Mouse (Mus musculus): Measurements from ENCODE around the gene Acap1.

DNA sequence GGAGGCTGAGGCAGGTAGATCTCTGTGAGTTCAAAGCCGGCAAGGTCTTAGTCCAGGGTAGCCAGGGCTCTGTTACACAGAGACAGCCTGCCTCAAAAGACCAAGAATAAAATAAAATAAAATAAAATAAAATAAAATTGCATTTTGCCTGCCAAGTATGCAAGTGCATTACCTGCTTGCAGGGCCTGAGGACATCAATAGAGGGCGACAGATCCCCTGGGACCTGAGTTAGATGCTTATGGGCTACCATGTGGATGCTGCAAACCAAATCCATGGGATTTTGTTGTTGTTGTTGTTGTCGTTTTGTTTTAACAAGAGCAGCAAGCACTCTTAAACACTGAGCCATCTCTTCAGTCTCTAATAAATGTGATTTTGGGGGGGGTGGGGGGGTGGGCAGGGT lies 36.9 kb upstream of the Acap1 start:
- TF ChIP-seq POLR2A (IDR thresholded peaks at IDR 0.05; ENCODE audit: insufficient read depth, low read length), result no peak
- no peak for TF ChIP-seq EP300 (IDR thresholded peaks at IDR 0.05; ENCODE audit: insufficient read depth, low read depth, low read length)
- TF ChIP-seq CTCF (IDR thresholded peaks at IDR 0.05; ENCODE audit: low read depth, low read length), result peak; percentile 62

Data from ES-Bruce4 (cell line).